Mouse (Mus musculus) gastrocnemius, postnatal 25 days (tissue): ENCODE results near the gene Pdzd7. TPM values are rescaled to one million over a fixed set of nuclear protein-coding genes. Genes with fewer than 3 reads are reported as not detected.
A peak's percentile ranks its signal among the peaks of the same experiment; 100 is the strongest.

Experiments
- DNase-seq: peaks from one replicate; pipeline ENCODE4 v3.0.0; 2022
- total RNA-seq, 2 experiments: library from RNA; stranded (reverse); gene quantifications; 1 replicate in 1 of 2; 2 replicates in 1 of 2; pipeline ENCODE4 v1.2.3; 2021

Gene Pdzd7
- total RNA-seq, 2 experiments from 2014 or later, result 5.4 to 5.9 TPM

DNA sequence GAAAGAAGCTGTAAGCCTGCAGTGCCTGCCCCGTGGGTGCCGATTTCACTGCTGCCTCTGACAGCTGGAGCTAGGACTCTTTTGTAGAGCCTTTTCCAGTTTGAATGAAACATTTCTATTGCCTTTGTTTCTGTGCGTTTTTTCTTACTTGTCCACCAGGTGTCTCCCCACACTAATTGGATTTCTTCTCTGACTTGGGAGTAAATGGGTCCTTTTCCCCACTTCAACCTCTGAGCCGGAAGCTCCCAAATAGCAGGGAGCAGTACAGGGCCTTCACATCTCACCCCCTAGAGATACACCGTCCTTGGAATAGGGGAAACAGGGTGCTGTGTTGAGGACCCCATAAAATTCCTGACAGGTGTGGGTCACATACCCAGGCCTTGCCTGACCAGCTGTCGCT, 32.9 kb downstream of the Pdzd7 start:
- DNase-seq, result no peak

GRCm38 (mm10) chr19:45012219-45012618, 33.3 kb downstream of the Pdzd7 start:
- no peak for DNase-seq

DNA sequence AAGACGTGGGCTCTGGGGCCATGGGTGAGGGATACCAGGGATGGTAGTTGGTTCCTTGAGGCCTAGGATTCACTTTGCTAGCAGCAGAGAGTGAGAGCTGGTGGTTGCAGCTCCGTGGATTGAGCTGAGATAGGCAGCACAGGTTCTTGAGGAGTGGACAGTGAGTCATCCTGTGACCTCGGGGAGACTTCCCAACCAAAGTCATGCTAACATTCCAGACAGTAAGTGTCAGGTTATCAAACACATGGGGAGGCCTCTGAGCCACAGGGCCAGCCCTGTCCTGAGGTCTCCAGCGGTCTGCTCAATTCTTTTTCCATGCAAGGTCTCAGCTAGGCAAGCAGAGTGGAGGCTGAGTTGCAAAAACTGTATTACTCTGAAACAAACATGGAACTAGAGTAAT, 34.9 kb downstream of the Pdzd7 start:
- no peak for DNase-seq

DNA sequence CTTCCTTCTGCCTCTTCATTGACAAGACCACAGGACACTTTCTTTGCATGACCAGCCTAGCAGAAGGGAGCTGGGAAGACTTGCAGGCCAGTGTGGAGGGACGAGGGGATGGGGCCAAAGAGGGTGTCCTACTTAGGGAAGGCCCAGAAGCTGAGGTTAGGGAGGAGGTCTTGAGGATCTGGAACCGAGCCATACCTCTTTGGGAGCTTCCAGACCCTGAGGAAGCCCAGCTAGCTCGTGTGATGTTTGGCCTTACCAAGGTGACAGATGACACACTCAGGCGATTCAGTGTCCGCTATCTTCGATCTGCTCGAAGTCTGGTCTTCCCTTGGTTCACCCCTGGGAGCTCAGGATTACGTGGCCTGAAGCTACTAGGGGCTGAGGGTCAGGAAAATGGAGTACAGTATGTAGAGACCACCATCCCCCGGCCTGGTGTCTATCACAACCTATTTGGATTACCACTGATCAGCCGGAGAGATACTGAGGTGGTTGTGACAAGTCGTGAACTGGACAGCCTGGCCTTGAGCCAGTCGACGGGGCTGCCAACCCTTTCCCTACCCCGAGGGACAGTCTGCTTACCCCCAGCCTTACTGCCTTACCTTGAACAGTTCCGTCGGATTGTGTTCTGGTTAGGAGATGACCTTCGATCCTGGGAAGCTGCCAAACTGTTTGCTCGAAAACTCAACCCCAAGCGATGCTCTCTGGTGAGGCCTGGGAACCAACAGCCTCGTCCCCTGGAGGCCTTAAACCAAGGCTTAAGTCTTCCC, 37.9 kb downstream of the Pdzd7 start:
- no peak for DNase-seq

DNA sequence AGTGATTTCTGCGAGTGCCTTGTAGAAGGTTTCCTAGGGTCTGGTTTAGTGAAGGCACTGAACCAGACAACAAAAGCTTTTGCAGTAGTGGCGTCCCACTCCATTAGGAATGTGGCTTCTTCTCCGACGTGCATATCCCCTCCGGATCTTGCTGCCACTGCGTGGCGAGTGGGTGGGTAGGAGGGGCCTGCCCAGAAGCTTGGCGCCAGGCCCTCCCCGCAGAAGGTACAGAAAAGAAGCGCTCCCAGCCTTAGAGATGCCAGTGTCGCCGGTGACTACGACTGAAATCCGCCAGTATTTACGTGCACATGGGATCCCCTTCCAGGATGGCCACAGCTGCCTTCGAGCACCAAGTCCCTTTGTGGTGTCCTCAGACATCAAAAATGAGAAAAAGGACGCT, 38.5 kb downstream of the Pdzd7 start:
- DNase-seq, result no peak

DNA sequence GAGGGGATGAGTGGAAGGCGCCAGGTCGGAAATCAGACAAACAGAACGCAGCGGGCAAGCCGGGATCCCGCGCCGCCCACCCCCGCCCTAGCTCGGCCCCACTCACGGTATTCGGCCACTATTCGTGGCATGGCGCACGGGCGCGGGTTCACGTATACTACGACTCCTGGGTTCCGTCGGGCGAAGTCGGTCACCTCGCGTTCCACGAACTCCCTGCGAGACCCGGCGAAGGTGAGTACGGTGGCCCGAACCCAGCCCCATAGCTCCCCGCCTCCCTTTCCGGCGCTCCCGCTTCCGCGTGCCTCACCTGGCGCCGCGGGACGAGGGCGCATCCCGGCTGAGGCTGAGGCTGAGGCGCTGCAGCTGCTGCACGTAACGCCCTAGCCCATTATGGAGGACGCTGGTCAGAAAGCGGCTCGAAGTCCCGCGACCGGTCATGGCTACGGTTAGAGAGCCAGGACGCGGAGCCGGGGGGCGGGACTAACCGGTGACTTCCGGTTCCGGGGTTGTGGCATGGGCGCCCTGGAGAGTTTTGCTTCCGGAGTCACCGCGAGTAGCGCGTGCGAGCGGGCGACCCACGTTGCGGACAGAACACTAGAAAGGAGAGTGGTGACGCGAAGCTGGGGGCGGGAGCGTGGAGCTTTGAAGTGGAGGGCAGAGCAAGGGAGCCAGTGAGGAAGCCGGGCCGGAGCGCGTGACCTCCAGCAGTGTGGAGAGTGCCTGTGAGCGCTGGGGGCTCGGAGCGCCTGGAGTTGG, 39.4 kb downstream of the Pdzd7 start, which contains the start of gene Mrpl43:
Gene Mrpl43, minus strand, starts transcription at position 486 of the 756 bp plus-strand sequence.
- peak; percentile 93 for DNase-seq

- no peak for DNase-seq
Observed at GRCm38 (mm10) chr19:45005444-45005843, 40.1 kb downstream of the Pdzd7 start, which contains the start of gene Twnk. Gene Twnk, plus strand, starts transcription at chr19:45005663.

- no peak for DNase-seq
Observed at GRCm38 (mm10) chr19:45003740-45004516, 41.6 kb downstream of the Pdzd7 start.

- no peak for DNase-seq
Observed at GRCm38 (mm10) chr19:45002301-45002700, 43.2 kb downstream of the Pdzd7 start.

GRCm38 (mm10) chr19:44999647-45000046, 45.9 kb downstream of the Pdzd7 start:
- no peak for DNase-seq

DNA sequence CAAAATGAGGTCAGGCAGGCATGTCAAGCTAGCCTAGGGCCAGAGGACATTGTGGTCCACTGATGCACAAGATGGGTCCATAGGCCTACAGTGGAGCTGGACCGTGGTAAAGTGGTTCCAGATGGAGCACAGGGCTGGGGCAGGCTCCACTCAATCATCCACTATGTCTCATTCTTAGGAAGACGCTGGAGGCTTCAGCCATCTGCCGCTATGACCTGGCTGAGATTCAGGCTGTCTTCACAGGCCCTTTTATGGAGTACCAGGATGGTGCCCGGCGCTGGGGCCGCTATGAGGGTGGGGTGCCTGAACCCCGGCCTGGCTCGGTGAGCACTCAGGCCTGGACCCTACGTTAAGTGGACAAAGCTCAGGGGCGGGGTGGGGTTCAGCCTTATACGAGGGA, 47.7 kb downstream of the Pdzd7 start:
- no peak for DNase-seq

- DNase-seq, result no peak
Observed at GRCm38 (mm10) chr19:44992712-44993111, 52.8 kb downstream of the Pdzd7 start.

DNA sequence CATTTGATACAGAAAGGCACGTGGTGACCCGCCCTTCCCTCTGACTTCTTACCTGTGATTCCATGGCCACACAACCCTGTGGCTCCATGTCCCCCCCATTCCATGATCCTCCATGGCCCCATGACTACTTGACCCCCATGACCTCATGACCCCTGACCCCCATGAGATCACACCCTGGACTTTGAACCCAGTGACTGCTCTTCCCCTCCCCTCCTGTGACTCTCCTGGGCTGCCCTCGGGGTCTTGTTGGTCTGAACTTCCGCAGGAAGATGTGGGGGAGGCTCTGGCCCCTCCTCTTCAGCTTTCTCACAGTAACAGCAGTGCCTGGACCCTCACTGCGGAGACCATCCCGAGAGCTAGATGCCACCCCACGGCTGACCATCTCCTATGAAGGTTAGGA, 53.3 kb downstream of the Pdzd7 start:
- no peak for DNase-seq

DNA sequence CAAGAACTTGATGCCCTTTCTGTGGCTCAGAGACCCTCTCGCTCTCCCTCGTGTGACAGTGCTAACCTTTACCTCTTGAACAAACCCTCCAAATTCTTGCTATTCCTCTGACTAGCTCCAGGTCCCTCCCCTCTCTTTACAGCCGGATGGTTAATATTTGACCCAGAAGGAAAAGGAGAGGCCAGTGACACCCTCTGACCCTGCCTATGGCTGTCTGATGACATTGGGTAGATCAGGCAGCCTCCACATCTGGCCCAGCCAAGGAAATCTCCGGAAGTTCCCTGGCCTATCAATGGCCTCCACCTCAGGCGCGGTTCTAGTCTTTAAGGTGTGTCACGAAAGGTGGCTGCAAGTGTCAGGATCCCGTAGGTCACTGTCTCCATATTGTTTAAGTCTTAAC, 54.5 kb downstream of the Pdzd7 start:
- DNase-seq, result no peak

DNA sequence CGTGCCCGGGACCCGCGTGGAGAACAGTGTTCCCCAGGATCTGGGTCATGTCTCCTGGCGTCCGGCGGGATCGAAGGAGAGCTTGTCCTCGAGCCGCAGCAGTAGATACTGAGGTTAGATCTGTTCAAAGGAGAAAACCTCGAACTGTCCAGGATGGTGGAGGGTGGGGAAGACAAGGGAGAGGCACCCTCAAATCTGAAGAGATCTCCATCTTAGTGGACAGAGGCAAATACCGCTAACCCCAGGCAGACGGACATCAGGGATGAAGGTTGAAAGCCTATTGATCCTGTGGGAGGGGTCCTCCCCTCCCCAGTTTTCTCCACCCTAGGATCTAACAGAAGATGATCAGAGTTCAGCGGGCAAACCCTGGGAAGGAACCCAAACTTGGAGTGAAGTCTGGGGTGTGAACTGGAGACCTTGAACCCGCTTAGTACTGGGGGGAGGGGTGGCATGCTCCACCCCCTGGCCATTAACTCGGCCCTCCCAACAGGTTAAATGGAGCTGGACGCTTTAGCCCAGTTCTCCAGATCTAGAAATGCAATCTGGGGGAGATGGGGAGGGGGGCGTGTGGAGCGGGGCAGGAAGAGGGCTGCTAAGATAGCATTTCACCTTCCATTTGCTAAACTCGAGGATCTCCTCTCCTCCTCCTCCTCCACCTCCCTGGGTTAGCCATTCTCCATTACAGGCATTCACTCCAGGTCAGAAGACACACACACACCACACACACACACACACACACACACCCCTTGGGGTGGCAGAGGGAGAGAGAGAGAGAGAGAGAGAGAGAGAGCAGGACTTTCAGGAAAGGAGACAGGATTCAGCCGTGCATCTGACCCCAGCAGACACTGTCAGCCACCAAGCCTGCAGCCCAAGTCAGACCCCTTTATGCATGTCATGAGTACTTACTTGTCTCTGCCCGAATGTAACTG, 55.7 kb downstream of the Pdzd7 start:
- DNase-seq, result no peak

GRCm38 (mm10) chr19:44988831-44989566, 56.5 kb downstream of the Pdzd7 start, which contains the start of gene Sema4g:
Gene Sema4g, plus strand, starts transcription at chr19:44989101.
- no peak for DNase-seq

DNA sequence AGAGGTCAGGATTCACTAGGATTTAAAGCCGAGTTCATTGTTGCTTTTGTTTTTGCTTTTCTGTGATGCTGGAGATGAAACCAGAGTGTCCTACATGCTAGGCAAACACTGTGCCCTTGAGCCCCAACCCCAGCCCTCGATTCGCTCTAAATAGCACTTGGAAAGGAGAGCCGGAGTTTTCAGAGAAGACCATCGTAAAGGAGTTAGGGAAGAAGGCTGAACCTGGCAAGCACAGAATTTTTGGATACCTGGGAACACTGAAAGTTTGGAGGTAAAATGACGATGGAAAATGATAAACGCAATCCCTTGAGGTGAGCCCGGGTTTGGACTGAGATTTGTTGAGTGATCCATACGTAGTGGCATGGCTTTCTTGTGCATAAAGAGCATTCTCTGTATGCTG, 57.2 kb downstream of the Pdzd7 start:
- DNase-seq, result no peak

DNA sequence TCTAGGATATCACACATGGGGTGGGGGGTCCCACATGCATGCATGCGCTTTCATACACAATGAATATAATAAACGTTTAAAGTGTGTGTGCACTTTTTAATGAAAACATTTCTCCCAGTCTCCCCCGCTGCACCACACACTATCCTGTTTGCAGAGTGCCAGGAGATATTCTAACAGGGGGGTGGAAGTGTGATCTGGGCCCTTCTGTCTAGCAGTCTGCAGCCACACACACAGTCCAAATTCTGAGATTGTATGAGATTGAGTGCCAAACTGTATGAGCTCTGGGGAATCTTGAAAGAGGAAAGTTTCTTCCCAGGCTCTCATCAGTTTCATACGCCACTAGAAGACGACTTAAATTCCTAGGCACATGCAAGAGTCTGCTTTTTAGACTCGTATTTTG, 57.7 kb downstream of the Pdzd7 start:
- no peak for DNase-seq

GRCm38 (mm10) chr19:44987004-44987403, 58.5 kb downstream of the Pdzd7 start:
- no peak for DNase-seq

GRCm38 (mm10) chr19:44985159-44985988, 60.1 kb downstream of the Pdzd7 start:
- DNase-seq, result no peak
